Mouse (Mus musculus) intestine, postnatal 0 days (tissue): Measurements from ENCODE around the gene Dsn1. TPM values are rescaled to one million over a fixed set of nuclear protein-coding genes. Genes with fewer than 3 reads are reported as not detected.

Experiments used
- ATAC-seq: fragments of 200-750 bp; cut with Nextera tagmentation; 2 replicates; pipeline ENCODE4 v1.8.0; 2017; ENCODE audit warnings: mild to moderate bottlenecking, moderate TSS enrichment, moderate library complexity
- H3K27ac ChIP-seq: fragments of 300-500 bp; sonication (generic); 2 replicates; pipeline ENCODE4 v1.5.1; 2014; ENCODE audit warnings: mild to moderate bottlenecking, low read depth, low read length, moderate library complexity
- H3K27me3 ChIP-seq: fragments of 300-500 bp; sonication (generic); replicated peaks from 2 replicates; pipeline ENCODE4 v1.6.1; 2014; ENCODE audit warnings: low read length, mixed read lengths; ENCODE audit not compliant: control insufficient read depth, insufficient read depth
- H3K36me3 ChIP-seq: fragments of 300-500 bp; sonication (generic); 2 replicates; pipeline ENCODE4 v1.6.1; 2014; ENCODE audit warnings: mild to moderate bottlenecking, moderate library complexity; ENCODE audit not compliant: control insufficient read depth, insufficient read depth
- H3K4me1 ChIP-seq: fragments of 300-500 bp; sonication (generic); replicated peaks from 2 replicates; pipeline ENCODE4 v1.6.1; 2014; ENCODE audit warnings: antibody characterized with exemption, low read length, mixed read lengths; ENCODE audit not compliant: control insufficient read depth, insufficient read depth
- H3K4me2 ChIP-seq: fragments of 300-500 bp; sonication (generic); replicated peaks from 2 replicates; pipeline ENCODE4 v1.6.1; 2014; ENCODE audit warnings: low read depth, mild to moderate bottlenecking, moderate library complexity
- H3K4me3 ChIP-seq: fragments of 300-500 bp; sonication (generic); 2 replicates; pipeline ENCODE4 v1.5.1; 2014; ENCODE audit warnings: low read depth, low read length
- H3K9ac ChIP-seq: fragments of 300-500 bp; sonication (generic); 2 replicates; pipeline ENCODE4 v1.6.1; 2014; ENCODE audit warnings: mild to moderate bottlenecking, low read depth, low read length
- H3K9me3 ChIP-seq: fragments of 300-500 bp; sonication (generic); 2 replicates; pipeline ENCODE4 v1.6.1; 2016; ENCODE audit warnings: mixed run types; ENCODE audit not compliant: control insufficient read depth
- CTCF ChIP-seq: sonication (generic); IDR thresholded peaks from 2 replicates; pipeline ENCODE4 v1.5.1; 2016; ENCODE audit warnings: low read depth, mild to moderate bottlenecking, control low read depth, antibody characterized with exemption, moderate library complexity
- WGBS: fragments of 180-500 bp; shearing (Covaris S2); extraction: QIAGEN DNeasy Blood & Tissue Kit; methylation state at CpG from one replicate; pipeline ENCODE4 v1.1.7; 2014; 5-methylcytosine and 5-hydroxymethylcytosine counted together
- polyA plus RNA-seq: library from polyadenylated mRNA; unstranded; fragments of >200 nt; fragmentation: Nextera tagmentation; extraction: Ambion mirVana; gene quantifications from 2 replicates; pipeline ENCODE4 v1.2.1, GENCODE M21; 2015

Gene Dsn1
- polyA plus RNA-seq, 1 experiment from 2014 or later: 7.9 TPM

DNA sequence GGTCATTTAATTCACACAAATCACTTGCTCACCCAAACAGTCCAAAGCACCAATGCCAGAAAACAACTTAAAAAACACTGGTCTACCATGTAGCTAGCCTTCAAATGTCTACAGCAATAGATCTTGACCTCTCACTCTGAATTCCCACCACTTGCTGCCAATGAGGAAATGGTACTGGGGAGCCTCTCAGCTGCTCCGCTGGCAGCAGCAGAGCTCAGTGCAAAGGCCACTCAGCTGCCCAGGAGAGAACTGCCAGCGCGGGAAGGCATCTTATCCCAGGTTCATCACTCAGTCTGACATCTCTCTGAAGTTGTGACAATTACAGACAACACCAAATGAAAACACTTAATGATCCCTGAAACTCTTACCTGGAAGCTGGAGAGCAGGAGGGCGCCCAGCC lies 4.6 kb downstream of the Dsn1 start:
- 72% methylated on average over 4 of the region's 4 CpGs for WGBS
- H3K36me3 ChIP-seq: peaks cover 28% of the 10 kb centered on the region
- no peaks in the 10 kb centered on the region for H3K9me3 ChIP-seq
- no peak for TF ChIP-seq CTCF
- no peak overlapping the region for H3K9ac ChIP-seq
- H3K27ac ChIP-seq: no peak overlapping the region; the same call in 1 of the 2 replicates
- ATAC-seq: no peak
- H3K4me2 ChIP-seq: no peak overlapping the region
- H3K4me1 ChIP-seq: no peaks in the 10 kb centered on the region; the same call in 1 of the 2 replicates
- no peaks in the 10 kb centered on the region for H3K27me3 ChIP-seq
- no peak overlapping the region for H3K4me3 ChIP-seq

DNA sequence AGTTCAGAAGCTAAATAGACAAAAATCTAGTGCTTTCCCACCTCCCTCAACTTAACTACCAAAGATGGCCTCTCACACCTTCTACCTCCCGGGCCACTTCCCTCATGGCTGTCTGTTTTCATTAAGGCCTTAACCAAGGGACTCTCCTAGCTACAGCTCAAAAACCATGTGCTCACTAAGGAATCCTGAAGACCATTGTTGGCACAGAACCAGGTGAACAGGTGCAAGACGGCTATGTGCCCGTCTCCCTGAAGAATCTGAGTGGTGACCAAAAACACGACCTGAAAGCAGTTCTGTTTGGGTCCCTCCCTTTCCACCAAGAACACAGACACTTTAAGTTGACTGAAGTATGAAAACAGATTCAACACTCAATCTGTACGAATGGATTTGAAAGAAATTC lies 8.7 kb downstream of the Dsn1 start:
- no peak overlapping the region for H3K4me2 ChIP-seq

DNA sequence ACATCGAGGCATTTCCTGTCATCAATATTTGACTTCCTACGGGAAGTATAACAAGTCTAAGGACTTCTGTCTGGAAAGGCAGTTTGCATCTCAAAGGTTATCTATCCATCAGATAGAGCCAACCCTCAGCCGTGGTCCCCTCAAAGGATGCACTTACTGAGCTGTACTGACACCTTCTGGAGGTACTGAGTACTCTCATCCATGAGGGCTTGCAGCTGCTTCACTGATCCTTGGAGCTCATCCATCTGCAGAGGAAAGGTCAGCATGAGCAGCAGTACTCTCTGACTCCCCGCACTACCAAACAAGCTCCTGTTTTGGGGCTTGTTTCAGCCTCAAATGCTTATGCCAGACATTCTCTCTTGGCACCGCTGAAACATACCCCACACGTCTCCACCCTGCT lies 10.4 kb downstream of the Dsn1 start:
- ATAC-seq: no peak
- H3K4me3 ChIP-seq: no peak overlapping the region

More for the DNA sequence above, 8.7 kb downstream of the Dsn1 start:
- H3K4me1 ChIP-seq: no peaks in the 10 kb centered on the region
- 89% methylated on average over 5 of the region's 5 CpGs for WGBS
- no peak overlapping the region for H3K4me3 ChIP-seq
- no peak overlapping the region for H3K27ac ChIP-seq
- no peaks in the 10 kb centered on the region for H3K27me3 ChIP-seq
- peaks cover 40% of the 10 kb centered on the region for H3K36me3 ChIP-seq
- no peak for TF ChIP-seq CTCF
- ATAC-seq: no peak
- no peak overlapping the region for H3K9ac ChIP-seq
- no peaks in the 10 kb centered on the region for H3K9me3 ChIP-seq

DNA sequence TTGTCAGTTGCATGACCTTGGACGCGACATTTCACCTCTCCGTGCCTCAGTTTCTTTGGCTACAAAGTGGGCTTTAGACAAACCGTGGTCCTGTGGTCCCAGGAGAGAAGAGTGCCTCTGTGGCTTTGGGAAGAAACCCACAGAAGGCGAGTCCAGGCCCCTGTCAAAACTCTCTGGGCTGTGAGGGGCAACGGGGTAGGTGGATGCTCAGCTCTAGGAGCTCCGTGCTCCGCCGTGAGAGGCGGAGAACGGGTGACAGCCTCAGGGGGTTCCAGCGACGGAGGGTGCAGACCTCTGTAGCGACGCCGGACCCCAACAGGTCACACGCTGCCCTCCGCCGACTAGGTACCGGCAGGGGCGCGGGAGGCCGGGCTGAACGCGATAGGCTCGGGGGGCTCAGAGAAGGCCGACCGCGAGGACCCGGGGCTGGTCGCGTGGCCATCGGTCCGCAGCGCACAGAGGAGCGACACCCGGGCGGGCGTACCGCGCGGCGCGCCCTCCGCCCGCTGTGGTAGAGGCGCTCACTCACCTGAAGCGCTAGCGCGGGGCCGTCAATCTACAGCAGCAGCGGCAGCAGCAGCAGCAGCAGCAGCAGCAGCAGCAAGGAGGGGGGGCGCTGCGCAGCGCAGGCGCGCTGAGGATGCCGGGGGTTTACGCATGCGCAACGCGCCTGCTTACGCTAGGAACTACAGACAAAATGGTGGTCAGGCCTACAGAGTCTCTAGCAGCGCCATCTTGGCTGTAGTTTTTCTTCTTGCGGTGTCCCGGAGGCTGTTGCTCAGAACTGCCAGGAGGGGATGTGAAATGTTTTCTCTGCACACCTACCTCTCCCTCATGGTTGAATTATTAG lies 15.3 kb downstream of the Dsn1 start, which contains the start of gene Ndrg3:
Ndrg3 (minus strand) TSS at position 587 of the 850 bp plus-strand sequence.
- Histone ChIP-seq H3K9me3 (no peaks in the 10 kb centered on the region), H3K4me3 (peak within 1 kb of the TSS; percentile 94), H3K36me3 (peaks cover 13% of the 10 kb centered on the region; the same call in 1 of the 2 replicates), H3K4me1 (no peaks in the 10 kb centered on the region), H3K9ac (peak within 1 kb of the TSS; percentile 84), H3K4me2 (peak within 1 kb of the TSS; percentile 81), H3K27ac (peak within 1 kb of the TSS; percentile 21; the same call in 1 of the 2 replicates), H3K27me3 (no peaks in the 10 kb centered on the region)
- peak; percentile 96 for ATAC-seq
- WGBS: under 1% methylated on average over 66 of the region's 66 CpGs
- peak; percentile 67 for TF ChIP-seq CTCF

More for the DNA sequence above, 10.4 kb downstream of the Dsn1 start:
- no peaks in the 10 kb centered on the region for H3K27me3 ChIP-seq
- H3K27ac ChIP-seq: no peak overlapping the region
- H3K36me3 ChIP-seq: peaks cover 40% of the 10 kb centered on the region
- H3K9ac ChIP-seq: no peak overlapping the region
- no peaks in the 10 kb centered on the region for H3K4me1 ChIP-seq
- WGBS: 60% methylated on average over 6 of the region's 6 CpGs
- TF ChIP-seq CTCF: peak; percentile 86
- no peaks in the 10 kb centered on the region for H3K9me3 ChIP-seq
- no peak overlapping the region for H3K4me2 ChIP-seq

DNA sequence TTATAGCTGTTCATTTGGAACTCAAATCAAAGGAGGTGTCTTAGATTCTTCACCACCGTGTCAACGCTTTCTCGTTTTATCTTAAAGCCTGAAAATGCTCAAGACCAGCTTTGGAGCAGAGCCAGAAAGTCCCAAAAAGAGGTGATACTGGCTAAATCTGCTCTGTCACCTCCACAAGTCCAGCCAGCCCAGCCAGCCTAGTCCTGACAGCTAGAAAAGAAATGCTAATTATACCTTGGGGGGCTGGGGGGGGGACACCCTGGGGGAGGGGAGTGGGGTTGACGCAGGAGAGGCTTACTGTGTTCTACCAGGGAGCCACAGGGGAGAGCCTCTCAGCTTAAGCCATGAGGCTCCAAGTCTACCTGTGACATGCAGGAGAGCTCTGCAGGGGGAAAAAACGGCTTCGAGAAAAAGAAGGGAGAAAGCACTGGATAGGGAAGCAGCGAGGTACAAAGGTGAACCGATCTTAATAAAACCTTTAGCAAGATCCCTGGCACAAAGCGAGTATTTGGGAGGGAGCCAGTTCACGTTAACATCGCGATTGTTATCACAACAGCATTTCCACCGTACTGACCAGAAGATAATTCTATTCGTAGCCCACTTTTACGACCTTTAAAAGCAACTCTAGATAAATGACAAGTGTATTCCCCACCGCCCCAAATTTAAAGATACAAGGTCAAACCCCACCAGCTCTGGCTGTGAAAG lies 16.1 kb downstream of the Dsn1 start:
- Histone ChIP-seq H3K36me3 (peaks cover 10% of the 10 kb centered on the region; the same call in 1 of the 2 replicates), H3K9ac (peak overlapping the region; percentile 84), H3K9me3 (no peaks in the 10 kb centered on the region), H3K27ac (no peak overlapping the region), H3K4me3 (peak overlapping the region; percentile 94), H3K27me3 (no peaks in the 10 kb centered on the region), H3K4me2 (peak overlapping the region; percentile 81), H3K4me1 (no peaks in the 10 kb centered on the region)
- no peak for TF ChIP-seq CTCF
- 7% methylated on average over 16 of the region's 16 CpGs for WGBS
- ATAC-seq: no peak

DNA sequence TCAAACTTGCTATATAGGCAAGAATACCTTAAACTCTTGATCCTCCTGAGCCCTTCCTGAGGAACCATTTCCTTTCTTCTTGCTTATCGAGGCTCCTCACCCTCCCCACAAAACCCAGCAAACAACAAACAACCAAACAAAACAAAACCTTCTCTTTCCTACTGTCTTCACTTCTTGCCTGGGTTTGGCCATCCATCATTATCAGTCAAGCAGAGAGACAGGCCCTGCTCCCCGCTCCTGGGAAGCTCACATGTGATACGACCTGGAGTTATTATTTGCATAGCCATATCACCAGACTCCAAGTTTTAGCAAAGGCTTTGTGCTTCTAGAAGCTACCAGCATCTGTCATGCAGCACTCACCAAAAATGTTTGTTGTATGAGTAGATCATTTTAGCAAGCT lies 19.6 kb downstream of the Dsn1 start:
- H3K4me2 ChIP-seq: no peak overlapping the region
- H3K9me3 ChIP-seq: no peaks in the 10 kb centered on the region
- 0 out of 2 replicates have a peak, but pooled peaks cover 3% of the 10 kb centered on the region for H3K4me1 ChIP-seq
- no peak overlapping the region for H3K4me3 ChIP-seq
- TF ChIP-seq CTCF: no peak
- ATAC-seq: no peak
- no peaks in the 10 kb centered on the region for H3K27me3 ChIP-seq
- 56% methylated on average over 3 of the region's 3 CpGs for WGBS
- H3K36me3 ChIP-seq: no peaks in the 10 kb centered on the region
- H3K27ac ChIP-seq: no peak overlapping the region
- no peak overlapping the region for H3K9ac ChIP-seq
